Mouse (Mus musculus) lung, embryonic 14.5 days (tissue): ENCODE measurements around the gene Dcakd. TPM values are rescaled to one million over a fixed set of nuclear protein-coding genes. Genes with fewer than 3 reads are reported as not detected.

Experiments
- ATAC-seq: fragments of 200-750 bp; cut with Nextera tagmentation; 2 replicates; pipeline ENCODE4 v1.8.0; 2017; ENCODE audit warnings: mild to moderate bottlenecking, moderate TSS enrichment, moderate library complexity; ENCODE audit not compliant: insufficient read depth
- DNase-seq: peaks from one replicate; pipeline ENCODE4 v3.0.0-alpha.2; 2015
- H3K27ac ChIP-seq: fragments of 300-500 bp; sonication (generic); 2 replicates; pipeline ENCODE4 v1.5.1; 2014; ENCODE audit warnings: low read depth, mild to moderate bottlenecking, moderate library complexity
- H3K27me3 ChIP-seq: fragments of 300-500 bp; sonication (generic); 2 replicates; pipeline ENCODE4 v1.6.1; 2014; ENCODE audit warnings: low read length, control low read depth; ENCODE audit not compliant: insufficient read depth
- H3K36me3 ChIP-seq: fragments of 300-500 bp; sonication (generic); 2 replicates; pipeline ENCODE4 v1.6.1; 2014; ENCODE audit warnings: control low read depth; ENCODE audit not compliant: insufficient read depth
- H3K4me1 ChIP-seq: fragments of 300-500 bp; sonication (generic); 2 replicates; pipeline ENCODE4 v1.6.1; 2014; ENCODE audit warnings: antibody characterized with exemption, control low read depth; ENCODE audit not compliant: insufficient read depth
- H3K4me2 ChIP-seq: fragments of 300-500 bp; sonication (generic); 2 replicates; pipeline ENCODE4 v1.6.1; 2014; ENCODE audit warnings: mild to moderate bottlenecking
- H3K4me3 ChIP-seq: fragments of 300-500 bp; sonication (generic); 2 replicates; pipeline ENCODE4 v1.5.1; 2014; ENCODE audit warnings: low read depth, low read length
- H3K9ac ChIP-seq: fragments of 300-500 bp; sonication (generic); 2 replicates; pipeline ENCODE4 v1.6.1; 2014
- H3K9me3 ChIP-seq: fragments of 300-500 bp; sonication (generic); 2 replicates; pipeline ENCODE4 v1.6.1; 2016; ENCODE audit warnings: low read depth, low read length, control low read depth
- CTCF ChIP-seq: IDR thresholded peaks from 2 replicates; pipeline ENCODE4 v1.5.1; 2016; ENCODE audit warnings: antibody characterized with exemption, low read depth
- WGBS: fragments of 180-500 bp; shearing (Covaris S2); extraction: QIAGEN DNeasy Blood & Tissue Kit; methylation state at CpG from one replicate; pipeline ENCODE4 v1.1.7; 2014; 5-methylcytosine and 5-hydroxymethylcytosine counted together
- polyA plus RNA-seq: library from polyadenylated mRNA; unstranded; fragments of >200 nt; fragmentation: Nextera tagmentation; extraction: Ambion mirVana; gene quantifications from 2 replicates; pipeline ENCODE4 v1.2.1, GENCODE M21; 2014

Dcakd gene
- polyA plus RNA-seq, 1 experiment from 2014 or later, result 225 TPM

- Histone ChIP-seq H3K9ac (no peak overlapping the region), H3K4me1 (no peaks in the 10 kb centered on the region), H3K4me2 (no peak overlapping the region), H3K36me3 (peaks cover 89% of the 10 kb centered on the region), H3K9me3 (no peaks in the 10 kb centered on the region), H3K27me3 (no peaks in the 10 kb centered on the region), H3K27ac (no peak overlapping the region), H3K4me3 (no peak overlapping the region)
- WGBS, result 62% methylated on average over 3 of the region's 3 CpGs
- TF ChIP-seq CTCF, result 0 out of 2 replicates have a peak, but pooled peaks have one; percentile 6
- no peak for DNase-seq
- ATAC-seq, result no peak
Measured at GRCm38 (mm10) chr11:103058499-103059085, 30.5 kb upstream of the Dcakd start.

- Histone ChIP-seq H3K4me3 (no peak overlapping the region), H3K4me2 (no peak overlapping the region), H3K27ac (no peak overlapping the region), H3K9me3 (no peaks in the 10 kb centered on the region), H3K27me3 (no peaks in the 10 kb centered on the region), H3K4me1 (no peaks in the 10 kb centered on the region), H3K36me3 (peaks cover 92% of the 10 kb centered on the region), H3K9ac (no peak overlapping the region)
- no peak for TF ChIP-seq CTCF
- WGBS, result 94% methylated on average over 7 of the region's 7 CpGs
- DNase-seq, result no peak
- no peak for ATAC-seq
Measured at GRCm38 (mm10) chr11:103056636-103057035, 28.5 kb upstream of the Dcakd start.

- H3K4me1 ChIP-seq, result no peaks in the 10 kb centered on the region
- peak; percentile 95 for DNase-seq
- peaks cover 86% of the 10 kb centered on the region for H3K36me3 ChIP-seq
- no peak overlapping the region for H3K4me2 ChIP-seq
- H3K27ac ChIP-seq, result no peak overlapping the region
- no peak overlapping the region for H3K4me3 ChIP-seq
- peak; percentile 91 for TF ChIP-seq CTCF
- no peaks in the 10 kb centered on the region for H3K9me3 ChIP-seq
- no peak overlapping the region for H3K9ac ChIP-seq
- H3K27me3 ChIP-seq, result no peaks in the 10 kb centered on the region
- 44% methylated on average over 6 of the region's 6 CpGs for WGBS
- no peak for ATAC-seq
Measured at GRCm38 (mm10) chr11:103054798-103055197, 26.7 kb upstream of the Dcakd start.

DNA sequence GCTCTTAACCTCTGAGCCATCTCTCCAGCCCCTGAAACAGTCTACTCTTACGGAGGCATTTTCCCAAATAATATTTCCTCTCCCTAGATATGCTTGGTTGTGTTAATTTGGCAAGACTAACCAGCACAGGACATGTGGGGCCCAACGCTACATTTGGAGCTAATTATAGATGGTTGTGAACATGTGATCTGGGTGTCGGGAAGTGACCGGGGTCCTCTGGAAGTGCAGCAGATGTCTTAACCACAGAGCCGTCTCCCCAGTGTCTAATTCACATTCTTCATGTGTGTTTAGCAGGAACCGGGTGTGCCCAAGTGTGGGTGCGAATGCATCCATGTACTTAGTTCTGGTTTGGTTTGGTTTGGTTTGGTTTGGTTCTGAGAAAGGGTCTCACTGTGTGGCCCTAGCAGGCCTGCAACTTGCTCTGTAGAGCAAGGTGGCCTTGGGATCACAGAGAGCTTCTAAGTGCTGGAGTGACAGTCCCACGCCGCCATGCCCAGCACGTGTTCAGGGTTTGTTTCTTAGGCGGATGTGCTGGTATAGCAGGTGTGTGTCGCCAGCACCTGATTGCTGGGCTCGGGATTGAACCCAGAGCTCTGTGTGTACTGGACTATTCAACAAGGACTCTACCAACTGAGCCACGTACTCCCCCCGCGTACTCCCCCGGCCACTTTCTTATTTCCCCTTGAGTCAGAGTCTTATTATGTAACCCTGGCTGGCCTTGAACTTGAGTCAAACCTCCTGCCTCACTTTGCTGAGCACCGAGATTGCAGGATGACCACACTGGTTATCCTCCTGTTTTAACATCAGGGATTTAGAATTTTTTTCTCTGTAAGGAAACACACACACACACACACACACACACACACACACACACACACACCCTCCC lies 25.3 kb upstream of the Dcakd start:
- H3K4me2 ChIP-seq, result no peak overlapping the region
- no peak overlapping the region for H3K9ac ChIP-seq
- TF ChIP-seq CTCF, result no peak
- H3K4me1 ChIP-seq, result no peaks in the 10 kb centered on the region
- H3K9me3 ChIP-seq, result no peaks in the 10 kb centered on the region
- no peak for DNase-seq
- 85% methylated on average over 18 of the region's 18 CpGs for WGBS
- no peak overlapping the region for H3K4me3 ChIP-seq
- H3K27ac ChIP-seq, result no peak overlapping the region
- ATAC-seq, result no peak
- H3K36me3 ChIP-seq, result peaks cover 74% of the 10 kb centered on the region
- H3K27me3 ChIP-seq, result no peaks in the 10 kb centered on the region

DNA sequence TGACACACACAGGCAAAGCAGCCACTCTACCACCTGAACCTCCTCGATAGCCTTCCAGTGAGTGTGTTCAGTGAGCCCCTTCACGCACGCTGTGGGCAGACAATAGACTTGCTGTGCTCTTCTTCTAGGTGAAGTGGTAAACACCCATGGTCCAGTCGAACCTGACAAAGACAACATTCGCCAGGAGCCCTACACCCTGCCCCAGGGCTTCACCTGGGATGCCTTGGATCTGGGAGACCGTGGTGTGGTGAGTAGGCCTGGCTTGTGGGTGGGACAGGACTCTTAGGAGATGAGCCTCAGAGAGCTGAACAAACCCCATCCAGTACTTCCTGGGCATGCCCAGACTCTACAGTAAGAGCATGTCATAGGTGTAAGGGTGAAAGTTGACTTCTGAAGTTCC lies 23.9 kb upstream of the Dcakd start:
- H3K9me3 ChIP-seq, result no peaks in the 10 kb centered on the region
- peaks cover 66% of the 10 kb centered on the region for H3K36me3 ChIP-seq
- H3K27me3 ChIP-seq, result no peaks in the 10 kb centered on the region
- 88% methylated on average over 6 of the region's 6 CpGs for WGBS
- ATAC-seq (no peak), DNase-seq (no peak)
- no peak overlapping the region for H3K4me3 ChIP-seq
- H3K27ac ChIP-seq, result no peak overlapping the region; the same call in 1 of the 2 replicates
- TF ChIP-seq CTCF, result no peak
- H3K9ac ChIP-seq, result no peak overlapping the region
- H3K4me1 ChIP-seq, result no peaks in the 10 kb centered on the region
- no peak overlapping the region for H3K4me2 ChIP-seq

DNA sequence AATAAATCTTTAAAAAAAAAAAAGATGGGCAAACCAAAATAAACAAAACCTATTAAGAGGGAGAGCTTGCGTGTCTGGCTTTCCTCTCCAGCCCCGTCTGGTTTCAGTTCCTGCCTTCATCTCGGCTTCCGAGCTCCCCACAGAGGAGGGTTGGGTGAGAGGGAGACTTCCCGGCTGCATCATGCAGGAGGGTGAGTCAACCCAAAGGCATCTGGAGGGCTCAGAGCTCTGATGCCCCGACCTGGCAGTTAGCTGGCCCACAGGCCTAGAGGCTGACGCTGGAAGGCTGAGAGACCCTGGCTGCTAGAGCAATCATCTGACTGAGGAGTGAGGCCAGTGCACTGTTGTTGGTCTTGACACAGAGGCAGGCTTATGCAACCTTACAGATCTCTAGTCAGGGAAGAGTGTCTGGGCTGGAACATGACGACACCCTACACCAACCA lies 23.1 kb upstream of the Dcakd start:
- no peaks in the 10 kb centered on the region for H3K4me1 ChIP-seq
- peaks cover 65% of the 10 kb centered on the region for H3K36me3 ChIP-seq
- ATAC-seq (no peak), DNase-seq (peak; percentile 34)
- no peak overlapping the region for H3K9ac ChIP-seq
- no peak overlapping the region for H3K4me3 ChIP-seq
- no peak for TF ChIP-seq CTCF
- 42% methylated on average over 8 of the region's 8 CpGs for whole genome bisulfite sequencing
- no peaks in the 10 kb centered on the region for H3K9me3 ChIP-seq
- H3K27ac ChIP-seq, result peak overlapping the region; percentile 46; the same call in 1 of the 2 replicates
- H3K27me3 ChIP-seq, result no peaks in the 10 kb centered on the region
- no peak overlapping the region for H3K4me2 ChIP-seq

- Histone ChIP-seq H3K4me3 (no peak overlapping the region), H3K9ac (no peak overlapping the region), H3K4me1 (no peaks in the 10 kb centered on the region), H3K4me2 (no peak overlapping the region), H3K27me3 (no peaks in the 10 kb centered on the region), H3K27ac (no peak overlapping the region), H3K9me3 (no peaks in the 10 kb centered on the region), H3K36me3 (peaks cover 65% of the 10 kb centered on the region)
- ATAC-seq, result no peak
- TF ChIP-seq CTCF, result no peak
- DNase-seq, result no peak
- 86% methylated on average over 9 of the region's 9 CpGs for WGBS
Measured at GRCm38 (mm10) chr11:103050153-103050552, 22.0 kb upstream of the Dcakd start.
